Mouse (Mus musculus) hindbrain, postnatal 0 days (tissue): ENCODE measurements around the gene Car11. TPM values are rescaled to one million over a fixed set of nuclear protein-coding genes. Genes with fewer than 3 reads are reported as not detected.

Experiments
- ATAC-seq: fragments of 200-750 bp; cut with Nextera tagmentation; 2 replicates; pipeline ENCODE4 v1.8.0; 2017; ENCODE audit warnings: mild to moderate bottlenecking, moderate TSS enrichment, moderate library complexity
- DNase-seq: peaks from one replicate; pipeline ENCODE4 v3.0.0-alpha.2; 2015; ENCODE audit warnings: low spot score
- H3K27ac ChIP-seq: fragments of 300-500 bp; sonication (generic); 2 replicates; pipeline ENCODE4 v1.5.1; 2014; ENCODE audit warnings: mild to moderate bottlenecking
- H3K27me3 ChIP-seq: fragments of 300-500 bp; sonication (generic); 2 replicates; pipeline ENCODE4 v1.6.1; 2014; ENCODE audit warnings: low read length, mixed read lengths; ENCODE audit not compliant: insufficient read depth
- H3K36me3 ChIP-seq: fragments of 300-500 bp; sonication (generic); 2 replicates; pipeline ENCODE4 v1.6.1; 2014; ENCODE audit warnings: low read length, mixed read lengths; ENCODE audit not compliant: insufficient read depth
- H3K4me1 ChIP-seq: fragments of 300-500 bp; sonication (generic); 2 replicates; pipeline ENCODE4 v1.6.1; 2014; ENCODE audit warnings: antibody characterized with exemption, low read length, mixed read lengths; ENCODE audit not compliant: insufficient read depth
- H3K4me2 ChIP-seq: fragments of 300-500 bp; sonication (generic); 2 replicates; pipeline ENCODE4 v1.6.1; 2014; ENCODE audit warnings: low read depth, mild to moderate bottlenecking, low read length, moderate library complexity, mixed read lengths
- H3K4me3 ChIP-seq: fragments of 300-500 bp; sonication (generic); 2 replicates; pipeline ENCODE4 v1.5.1; 2014; ENCODE audit warnings: low read length
- H3K9ac ChIP-seq: fragments of 300-500 bp; sonication (generic); replicated peaks from 2 replicates; pipeline ENCODE4 v1.6.1; 2014; ENCODE audit warnings: mild to moderate bottlenecking, low read length, moderate library complexity, mixed read lengths
- H3K9me3 ChIP-seq: fragments of 300-500 bp; sonication (generic); 2 replicates; pipeline ENCODE4 v1.6.1; 2016; ENCODE audit warnings: low read length, mixed read lengths
- CTCF ChIP-seq: IDR thresholded peaks from 2 replicates; pipeline ENCODE4 v1.5.1; 2016; ENCODE audit warnings: antibody characterized with exemption, control low read depth, low read depth
- WGBS: fragments of 180-500 bp; shearing (Covaris S2); extraction: QIAGEN DNeasy Blood & Tissue Kit; methylation state at CpG from one replicate; pipeline ENCODE4 v1.1.7; 2014; 5-methylcytosine and 5-hydroxymethylcytosine counted together
- polyA plus RNA-seq: library from polyadenylated mRNA; unstranded; fragments of >200 nt; fragmentation: Nextera tagmentation; extraction: Ambion mirVana; gene quantifications from 2 replicates; pipeline ENCODE4 v1.2.1, GENCODE M21; 2015
- total RNA-seq: library from RNA; depleted of rRNA; stranded (reverse); fragments of >200 nt; gene quantifications from 2 replicates; pipeline ENCODE4 v1.2.3, GENCODE M21; 2014; rRNA removed

Car11 gene
- total and polyA plus RNA-seq, 2 experiments from 2014 or later, result 76.9 to 89.4 TPM

DNA sequence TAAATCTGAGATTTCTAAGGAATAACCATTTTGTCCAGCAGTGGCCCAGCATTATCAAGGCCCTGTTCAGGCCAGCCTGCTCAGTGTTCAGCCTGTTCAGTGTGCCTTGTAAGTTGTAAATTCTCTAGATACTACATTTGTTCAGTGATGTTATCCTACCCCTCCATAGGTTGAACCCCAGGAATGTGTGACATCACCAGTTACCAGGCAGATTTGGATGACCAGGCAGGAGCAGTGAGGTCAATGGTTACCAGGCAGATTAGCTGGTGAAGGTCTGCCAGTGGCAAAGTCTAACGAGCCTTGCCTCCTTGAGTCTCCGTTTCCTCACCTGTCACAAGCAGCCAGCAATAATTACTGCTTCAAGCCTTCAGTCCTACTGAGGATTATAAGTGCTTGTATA, 44.7 kb downstream of the Car11 start:
- Histone ChIP-seq H3K4me1 (no peaks in the 10 kb centered on the region), H3K9me3 (no peaks in the 10 kb centered on the region), H3K27ac (no peak overlapping the region), H3K4me3 (no peak overlapping the region), H3K36me3 (no peaks in the 10 kb centered on the region), H3K4me2 (no peak overlapping the region), H3K27me3 (no peaks in the 10 kb centered on the region), H3K9ac (no peak overlapping the region)
- DNase-seq (peak; percentile 89), ATAC-seq (peak; percentile 46; the same call in 1 of the 2 replicates)
- no peak for TF ChIP-seq CTCF
- 44% methylated on average over 2 of the region's 2 CpGs for WGBS

DNA sequence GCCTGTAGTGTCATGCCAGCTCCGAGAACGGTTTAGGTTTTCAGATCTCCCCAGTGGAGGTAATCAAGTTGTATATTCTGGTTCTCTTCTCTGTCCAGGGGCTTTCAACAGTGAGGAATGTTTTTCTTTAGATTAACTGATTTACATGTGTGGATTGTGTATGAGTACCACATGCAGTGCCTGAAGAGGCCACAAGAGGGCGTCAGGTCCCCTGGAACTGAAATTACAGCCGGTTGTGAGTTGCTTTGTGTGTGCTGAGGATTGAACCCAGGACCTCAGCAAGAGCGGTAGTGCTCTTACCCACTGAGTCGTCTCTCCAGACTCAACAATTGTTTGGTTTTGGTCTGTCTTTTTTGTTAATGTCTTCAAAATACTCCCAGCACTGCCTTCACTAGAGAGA, 46.9 kb downstream of the Car11 start:
- no peaks in the 10 kb centered on the region for H3K27me3 ChIP-seq
- H3K4me2 ChIP-seq, result no peak overlapping the region
- peak; percentile 54 for TF ChIP-seq CTCF
- ATAC-seq, result no peak
- H3K4me3 ChIP-seq, result no peak overlapping the region
- WGBS, result 67% methylated on average over 6 of the region's 6 CpGs
- no peaks in the 10 kb centered on the region for H3K4me1 ChIP-seq
- no peak for DNase-seq
- no peak overlapping the region for H3K9ac ChIP-seq
- H3K36me3 ChIP-seq, result no peaks in the 10 kb centered on the region
- H3K27ac ChIP-seq, result no peak overlapping the region
- no peaks in the 10 kb centered on the region for H3K9me3 ChIP-seq

DNA sequence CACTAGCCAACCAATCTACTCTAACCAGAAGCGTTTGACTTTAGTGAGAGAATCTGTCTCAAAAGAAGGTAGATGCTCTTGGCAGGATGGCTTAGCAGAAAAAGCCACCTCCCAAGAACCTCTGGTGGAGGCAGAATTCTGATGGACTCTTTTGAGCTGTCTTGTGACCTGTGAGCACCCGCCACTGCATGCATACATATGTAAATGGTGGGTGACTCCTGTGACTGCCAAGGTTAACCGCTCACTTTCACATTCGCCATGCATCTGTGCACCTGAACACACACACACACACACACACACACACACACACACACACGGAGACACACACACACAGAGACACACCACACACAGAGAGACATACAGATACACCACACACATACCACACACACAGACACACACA, 47.8 kb downstream of the Car11 start:
- H3K4me1 ChIP-seq, result no peaks in the 10 kb centered on the region
- 89% methylated on average over 5 of the region's 5 CpGs for WGBS
- ATAC-seq (no peak), DNase-seq (no peak)
- no peak overlapping the region for H3K9ac ChIP-seq
- H3K27ac ChIP-seq, result no peak overlapping the region
- no peak for TF ChIP-seq CTCF
- H3K27me3 ChIP-seq, result no peaks in the 10 kb centered on the region
- H3K4me2 ChIP-seq, result no peak overlapping the region
- no peaks in the 10 kb centered on the region for H3K36me3 ChIP-seq
- H3K4me3 ChIP-seq, result no peak overlapping the region
- H3K9me3 ChIP-seq, result no peaks in the 10 kb centered on the region

GRCm38 (mm10) chr7:45748110-45748509, 48.5 kb downstream of the Car11 start:
- Histone ChIP-seq H3K4me1 (no peaks in the 10 kb centered on the region), H3K9ac (no peak overlapping the region), H3K4me2 (no peak overlapping the region), H3K9me3 (no peaks in the 10 kb centered on the region), H3K36me3 (no peaks in the 10 kb centered on the region), H3K4me3 (no peak overlapping the region), H3K27me3 (no peaks in the 10 kb centered on the region), H3K27ac (no peak overlapping the region)
- ATAC-seq (no peak), DNase-seq (no peak)
- 83% methylated on average over 7 of the region's 7 CpGs for WGBS
- TF ChIP-seq CTCF, result no peak

DNA sequence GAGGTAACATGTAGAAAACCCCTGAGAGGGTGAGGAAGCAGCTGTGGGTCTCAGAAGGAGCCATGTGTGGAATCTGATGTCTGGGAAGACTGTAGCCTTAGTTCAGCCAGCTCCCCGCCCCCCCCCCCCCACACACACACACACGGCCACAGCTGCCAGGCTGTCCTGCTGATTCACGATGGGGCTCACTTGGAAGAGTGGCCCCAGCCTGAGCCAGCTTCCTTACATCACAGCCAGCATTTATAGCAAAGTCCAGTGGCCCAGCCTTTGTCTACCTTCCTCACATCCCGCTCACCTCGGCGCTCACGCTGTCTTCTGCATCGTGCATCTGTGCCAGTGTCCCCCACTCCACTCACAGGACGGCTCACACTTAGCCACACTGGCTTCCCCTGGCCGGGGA, 49.8 kb downstream of the Car11 start:
- H3K27ac ChIP-seq, result no peak overlapping the region
- WGBS, result 39% methylated on average over 9 of the region's 10 CpGs
- H3K9ac ChIP-seq, result no peak overlapping the region
- H3K9me3 ChIP-seq, result no peaks in the 10 kb centered on the region
- H3K4me1 ChIP-seq, result no peaks in the 10 kb centered on the region
- no peak overlapping the region for H3K4me2 ChIP-seq
- TF ChIP-seq CTCF, result no peak
- H3K4me3 ChIP-seq, result no peak overlapping the region
- ATAC-seq (0 out of 2 replicates have a peak, but pooled peaks have one; percentile 44), DNase-seq (no peak)
- H3K27me3 ChIP-seq, result no peaks in the 10 kb centered on the region
- no peaks in the 10 kb centered on the region for H3K36me3 ChIP-seq

DNA sequence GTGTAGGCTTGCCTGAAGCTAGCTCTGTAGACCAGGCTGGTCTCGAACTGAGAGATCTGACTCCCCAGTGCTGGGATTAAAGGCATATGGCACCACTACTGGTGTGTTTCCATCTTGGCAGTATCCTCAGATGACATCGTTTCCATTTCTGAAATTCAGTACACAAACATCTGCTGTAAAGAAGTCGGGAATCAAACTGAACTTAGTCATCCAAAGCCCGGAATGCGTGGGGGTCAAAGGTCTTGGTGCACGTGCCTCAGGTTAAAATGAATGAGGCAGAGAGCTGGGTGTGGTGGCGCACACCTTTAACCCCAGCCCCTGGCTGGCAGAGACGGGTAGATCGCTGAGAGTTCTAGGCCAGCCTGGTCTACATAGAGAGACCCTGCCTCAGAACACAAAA, 50.5 kb downstream of the Car11 start:
- WGBS, result 75% methylated on average over 9 of the region's 9 CpGs

More for the DNA sequence above, 50.5 kb downstream of the Car11 start:
- Histone ChIP-seq H3K9me3 (no peaks in the 10 kb centered on the region), H3K27me3 (no peaks in the 10 kb centered on the region), H3K4me3 (no peak overlapping the region), H3K9ac (no peak overlapping the region), H3K4me1 (no peaks in the 10 kb centered on the region), H3K4me2 (no peak overlapping the region), H3K27ac (no peak overlapping the region), H3K36me3 (no peaks in the 10 kb centered on the region)
- ATAC-seq (no peak), DNase-seq (no peak)
- no peak for TF ChIP-seq CTCF

Other genes with a start within 250 kb of the Car11 start
Only the 30 nearest of the 34 such genes appear.
- gene Tulp2, start 218.0 kb upstream of the Car11 start, total RNA-seq, result 0.21 TPM in 1 of 2 replicates, not detected in the other
- 0.21 and 0.57 TPM in 2 replicates for gene Tulp2, start 218.0 kb upstream of the Car11 start, polyA plus RNA-seq
- gene Gm45808, start 213.0 kb upstream of the Car11 start, total RNA-seq, result not detected in 2 replicates
- gene Gm45808, start 213.0 kb upstream of the Car11 start, polyA plus RNA-seq, result not detected in 2 replicates
- 4.3 and 4.7 TPM in 2 replicates for gene Dhdh, start 211.0 kb upstream of the Car11 start, total RNA-seq
- gene Dhdh, start 211.0 kb upstream of the Car11 start, polyA plus RNA-seq, result 5.9 and 6.2 TPM in 2 replicates
- gene Nucb1, start 189.4 kb upstream of the Car11 start, total RNA-seq, result 91.6 and 93.7 TPM in 2 replicates
- 133 and 144 TPM in 2 replicates for gene Nucb1, start 189.4 kb upstream of the Car11 start, polyA plus RNA-seq
- gene Ppp1r15a, start 173.6 kb upstream of the Car11 start, total RNA-seq, result 19.2 and 19.8 TPM in 2 replicates
- 21.6 and 25.4 TPM in 2 replicates for gene Ppp1r15a, start 173.6 kb upstream of the Car11 start, polyA plus RNA-seq
- gene Plekha4, start 173.5 kb upstream of the Car11 start, total RNA-seq, result 2.4 and 2.8 TPM in 2 replicates
- 2.1 and 2.2 TPM in 2 replicates for gene Plekha4, start 173.5 kb upstream of the Car11 start, polyA plus RNA-seq
- gene Hsd17b14, start 144.9 kb upstream of the Car11 start, total RNA-seq, result 0.68 TPM in 1 of 2 replicates, not detected in the other
- 0.54 and 0.89 TPM in 2 replicates for gene Hsd17b14, start 144.9 kb upstream of the Car11 start, polyA plus RNA-seq
- 11.1 and 17.8 TPM in 2 replicates for gene Bcat2, start 129.7 kb upstream of the Car11 start, total RNA-seq
- gene Bcat2, start 129.7 kb upstream of the Car11 start, polyA plus RNA-seq, result 19.0 and 19.6 TPM in 2 replicates
- not detected in 2 replicates for gene Fgf21, start 84.4 kb upstream of the Car11 start, total RNA-seq
- gene Fgf21, start 84.4 kb upstream of the Car11 start, polyA plus RNA-seq, result not detected in 2 replicates
- 0.18 TPM in 1 of 2 replicates, not detected in the other for gene Fut1, start 82.6 kb upstream of the Car11 start, total RNA-seq
- not detected in 2 replicates for gene Fut1, start 82.6 kb upstream of the Car11 start, polyA plus RNA-seq
- 0.10 and 0.54 TPM in 2 replicates for gene Izumo1, start 78.0 kb upstream of the Car11 start, total RNA-seq
- 0.10 TPM in 1 of 2 replicates, not detected in the other for gene Izumo1, start 78.0 kb upstream of the Car11 start, polyA plus RNA-seq
- 36.4 and 39.8 TPM in 2 replicates for gene Rasip1, start 72.4 kb upstream of the Car11 start, total RNA-seq
- 18.7 TPM in 2 replicates for gene Rasip1, start 72.4 kb upstream of the Car11 start, polyA plus RNA-seq
- 3.3 and 3.6 TPM in 2 replicates for gene Mamstr, start 59.9 kb upstream of the Car11 start, total RNA-seq
- gene Mamstr, start 59.9 kb upstream of the Car11 start, polyA plus RNA-seq, result 2.9 and 3.9 TPM in 2 replicates
- 0.32 TPM in 1 of 2 replicates, not detected in the other for gene Fut2, start 33.4 kb upstream of the Car11 start, total RNA-seq
- gene Fut2, start 33.4 kb upstream of the Car11 start, polyA plus RNA-seq, result 0.15 and 0.67 TPM in 2 replicates
- 0.94 TPM in 1 of 2 replicates, not detected in the other for gene Ntn5, start 15.8 kb upstream of the Car11 start, total RNA-seq
- gene Ntn5, start 15.8 kb upstream of the Car11 start, polyA plus RNA-seq, result 0.68 and 0.80 TPM in 2 replicates
- gene Sec1, start 5.4 kb upstream of the Car11 start, total RNA-seq, result 0.68 and 0.79 TPM in 2 replicates
- gene Sec1, start 5.4 kb upstream of the Car11 start, polyA plus RNA-seq, result 0.35 and 0.48 TPM in 2 replicates
- gene Dbp, start 5.2 kb downstream of the Car11 start, total RNA-seq, result 4.2 and 12.2 TPM in 2 replicates
- gene Dbp, start 5.2 kb downstream of the Car11 start, polyA plus RNA-seq, result 4.6 and 5.3 TPM in 2 replicates
- 999 and 1,175 TPM in 2 replicates for gene Rpl18, start 15.6 kb downstream of the Car11 start, total RNA-seq
- gene Rpl18, start 15.6 kb downstream of the Car11 start, polyA plus RNA-seq, result 519 and 535 TPM in 2 replicates
- gene Sphk2, start 18.2 kb downstream of the Car11 start, total RNA-seq, result 27.4 and 31.6 TPM in 2 replicates
- gene Sphk2, start 18.2 kb downstream of the Car11 start, polyA plus RNA-seq, result 17.8 and 18.5 TPM in 2 replicates
- 0.11 and 0.16 TPM in 2 replicates for gene Fam83e, start 21.4 kb downstream of the Car11 start, total RNA-seq
- 0.09 and 0.25 TPM in 2 replicates for gene Fam83e, start 21.4 kb downstream of the Car11 start, polyA plus RNA-seq
- not detected in 2 replicates for gene Spaca4, start 26.0 kb downstream of the Car11 start, total RNA-seq
- gene Spaca4, start 26.0 kb downstream of the Car11 start, polyA plus RNA-seq, result not detected in 2 replicates
- gene Lmtk3, start 83.9 kb downstream of the Car11 start, total RNA-seq, result 125 and 133 TPM in 2 replicates
- gene Lmtk3, start 83.9 kb downstream of the Car11 start, polyA plus RNA-seq, result 13.6 and 13.9 TPM in 2 replicates
- gene Sult2b1, start 84.8 kb downstream of the Car11 start, total RNA-seq, result 4.7 and 12.1 TPM in 2 replicates
- 5.7 and 7.4 TPM in 2 replicates for gene Sult2b1, start 84.8 kb downstream of the Car11 start, polyA plus RNA-seq
- 176 and 221 TPM in 2 replicates for gene Cyth2, start 114.7 kb downstream of the Car11 start, total RNA-seq
- gene Cyth2, start 114.7 kb downstream of the Car11 start, polyA plus RNA-seq, result 209 and 216 TPM in 2 replicates
- gene Kcnj14, start 124.9 kb downstream of the Car11 start, total RNA-seq, result 0.97 and 1.4 TPM in 2 replicates
- 0.89 and 1.2 TPM in 2 replicates for gene Kcnj14, start 124.9 kb downstream of the Car11 start, polyA plus RNA-seq
- gene Grwd1, start 131.1 kb downstream of the Car11 start, total RNA-seq, result 29.1 and 34.6 TPM in 2 replicates
- gene Grwd1, start 131.1 kb downstream of the Car11 start, polyA plus RNA-seq, result 44.6 and 48.6 TPM in 2 replicates
- gene Kdelr1, start 172.9 kb downstream of the Car11 start, total RNA-seq, result 161 and 196 TPM in 2 replicates
- gene Kdelr1, start 172.9 kb downstream of the Car11 start, polyA plus RNA-seq, result 45.9 and 50.2 TPM in 2 replicates
- gene Grin2d, start 178.5 kb downstream of the Car11 start, total RNA-seq, result 37.8 and 44.9 TPM in 2 replicates
- gene Grin2d, start 178.5 kb downstream of the Car11 start, polyA plus RNA-seq, result 4.1 and 4.4 TPM in 2 replicates
- not detected in 2 replicates for gene Syngr4, start 196.9 kb downstream of the Car11 start, total RNA-seq
- gene Syngr4, start 196.9 kb downstream of the Car11 start, polyA plus RNA-seq, result 0.19 and 0.51 TPM in 2 replicates
- 39.2 and 48.8 TPM in 2 replicates for gene Tmem143, start 197.1 kb downstream of the Car11 start, total RNA-seq
- gene Tmem143, start 197.1 kb downstream of the Car11 start, polyA plus RNA-seq, result 4.6 and 6.8 TPM in 2 replicates